Mouse (Mus musculus) gastrocnemius, adult 18-20 months (tissue): Measurements from ENCODE around the gene BC048679. TPM values are rescaled to one million over a fixed set of nuclear protein-coding genes. Genes with fewer than 3 reads are reported as not detected.

Experiments
- DNase-seq: peaks from one replicate; pipeline ENCODE4 v3.0.0; 2021; ENCODE audit warnings: low spot score
- total RNA-seq, 2 experiments: library from RNA; stranded (reverse); gene quantifications; 2 replicates each; pipeline ENCODE4 v1.2.3; 2021

BC048679 gene
- total RNA-seq, 2 experiments from 2014 or later: 4.2 to 9.7 TPM

GRCm38 (mm10) chr7:81478261-81478660, 19.8 kb downstream of the BC048679 start:
- DNase-seq: peak; percentile 15

- no peak for DNase-seq
Observed at GRCm38 (mm10) chr7:81476833-81477232, 21.2 kb downstream of the BC048679 start.

- DNase-seq: no peak
Observed at GRCm38 (mm10) chr7:81475221-81475620, 22.9 kb downstream of the BC048679 start.

- DNase-seq: no peak
Observed at GRCm38 (mm10) chr7:81464906-81465450, 33.1 kb downstream of the BC048679 start.

- DNase-seq: no peak
Observed at GRCm38 (mm10) chr7:81464116-81464515, 34.0 kb downstream of the BC048679 start.

GRCm38 (mm10) chr7:81462815-81463214, 35.3 kb downstream of the BC048679 start:
- no peak for DNase-seq

- peak; percentile 76 for DNase-seq
Observed at GRCm38 (mm10) chr7:81455155-81455651, 42.9 kb downstream of the BC048679 start, which contains the start of gene Cpeb1. Cpeb1 (minus strand) TSS chr7:81455465.

- DNase-seq: peak; percentile 68
Observed at GRCm38 (mm10) chr7:81454331-81455039, 43.6 kb downstream of the BC048679 start.

- DNase-seq: peak; percentile 62
Observed at GRCm38 (mm10) chr7:81453443-81454274, 44.4 kb downstream of the BC048679 start.

- peak; percentile 58 for DNase-seq
Observed at GRCm38 (mm10) chr7:81452971-81453441, 45.1 kb downstream of the BC048679 start.

Other genes starting within 250 kb of the BC048679 start
- gene Rps17, start 153.0 kb downstream of the BC048679 start, total RNA-seq: 100 to 1,000 TPM; 798 to 844 TPM
- gene Cpeb1, start 42.8 kb downstream of the BC048679 start, total RNA-seq: 10 to 100 TPM; 47.5 to 67.3 TPM
- gene Ap3b2, start 4.4 kb downstream of the BC048679 start, total RNA-seq: under 1 TPM; 0.11 to 0.36 TPM
- 100 to 1,000 TPM; 325 to 384 TPM for gene Fsd2, start 68.7 kb upstream of the BC048679 start, total RNA-seq
- 1 to 10 TPM; 7.9 to 8.8 TPM for gene Whamm, start 73.0 kb upstream of the BC048679 start, total RNA-seq
- 10 to 100 TPM; 51.1 to 51.7 TPM for gene Homer2, start 209.2 kb upstream of the BC048679 start, total RNA-seq